Mouse (Mus musculus): ENCODE measurements around the gene Rtn4.

DNA sequence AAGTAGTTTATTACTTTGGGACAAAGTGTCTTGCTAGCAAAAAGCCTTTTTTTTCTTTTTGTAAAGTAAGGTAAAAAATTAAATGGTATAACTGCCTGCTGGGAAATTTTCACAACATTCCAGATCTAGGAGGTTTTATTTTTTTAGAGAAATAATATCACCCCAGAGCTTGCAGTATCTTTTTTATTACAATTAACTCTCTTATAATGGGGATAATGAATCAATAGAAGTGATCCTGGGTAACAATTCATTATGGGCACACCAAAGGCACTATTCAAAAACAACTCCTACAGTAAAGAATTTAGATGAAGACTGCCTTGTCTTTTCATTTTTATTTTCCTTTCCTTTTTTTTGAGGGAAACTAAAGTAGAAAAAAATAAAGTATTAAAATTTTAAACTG, 2.0 kb downstream of the Rtn4 start:
- TF ChIP-seq POLR2A (IDR thresholded peaks at IDR 0.05; ENCODE audit: low read depth, low read length) (no peak), CTCF (conservative IDR thresholded peaks at IDR 0.05; ENCODE audit: insufficient read depth, insufficient read length, low read depth, low read length) (no peak)
